Mouse (Mus musculus): ENCODE measurements around the gene Pla2g7. TPM values are rescaled to one million over a fixed set of nuclear protein-coding genes. Genes with fewer than 3 reads are reported as not detected.

Gene Pla2g7
- polyA plus RNA-seq, 1 experiment = not detected

DNA sequence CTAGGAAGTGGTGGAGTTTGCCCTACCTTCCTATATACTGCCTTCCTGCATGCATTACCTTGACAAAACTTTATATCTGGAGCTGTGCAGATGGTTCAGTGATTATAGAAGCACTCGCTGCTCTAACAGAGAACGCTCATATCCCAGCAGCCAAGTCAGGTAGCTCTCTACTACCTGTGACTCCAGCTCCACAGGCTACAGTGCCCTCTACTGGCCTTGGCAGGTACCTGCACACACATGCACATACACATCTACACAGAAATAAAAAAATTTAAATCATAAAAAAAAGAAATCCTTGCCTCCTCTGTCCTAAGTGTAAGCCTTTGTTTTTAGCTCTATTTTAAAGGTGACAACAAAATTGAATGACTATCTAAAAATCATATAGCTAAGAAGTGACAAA is 29.8 kb downstream of the Pla2g7 start:
- H3K9me3 ChIP-seq (ENCODE audit: control insufficient read depth, low read length) = peaks cover 6% of the 10 kb centered on the region
- H3K4me3 ChIP-seq (replicated peaks) = no peak overlapping the region
- no peaks in the 10 kb centered on the region for H3K27me3 ChIP-seq (ENCODE audit: control insufficient read depth)
- no peaks in the 10 kb centered on the region for H3K36me3 ChIP-seq (ENCODE audit: control insufficient read depth)
- TF ChIP-seq GATA1 (IDR thresholded peaks at IDR 0.05; ENCODE audit: low read length) (no peak), TAL1 (IDR thresholded peaks at IDR 0.05; ENCODE audit: low read length) (no peak)
- no peaks in the 10 kb centered on the region for H3K4me1 ChIP-seq (ENCODE audit: control insufficient read depth)

DNA sequence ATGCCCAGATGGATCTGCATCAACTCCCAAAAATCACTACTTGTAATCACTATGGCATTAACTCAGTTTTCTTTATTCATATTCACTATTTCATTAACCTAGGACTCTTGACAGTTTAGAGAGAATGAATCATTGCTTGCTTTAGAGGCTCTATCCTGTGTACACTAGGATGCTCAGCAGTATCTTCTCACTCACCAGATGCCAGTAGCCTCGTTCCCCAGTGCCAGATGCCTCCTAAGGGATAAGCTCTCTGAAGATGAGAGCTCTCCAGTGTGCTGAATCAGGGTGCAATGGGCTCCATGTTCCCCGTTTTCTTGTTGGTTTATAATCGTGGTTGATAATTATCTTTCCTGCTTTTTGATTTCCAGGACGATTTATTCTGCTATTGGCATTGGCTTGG is 30.8 kb downstream of the Pla2g7 start:
- H3K36me3 ChIP-seq (ENCODE audit: control insufficient read depth) = no peaks in the 10 kb centered on the region
- peaks cover 6% of the 10 kb centered on the region for H3K9me3 ChIP-seq (ENCODE audit: control insufficient read depth, low read length)
- H3K4me3 ChIP-seq (replicated peaks) = no peak overlapping the region
- H3K27me3 ChIP-seq (ENCODE audit: control insufficient read depth) = no peaks in the 10 kb centered on the region
- no peak for TF ChIP-seq TAL1 (IDR thresholded peaks at IDR 0.05; ENCODE audit: low read length)
- no peak for TF ChIP-seq GATA1 (IDR thresholded peaks at IDR 0.05; ENCODE audit: low read length)
- H3K4me1 ChIP-seq (ENCODE audit: control insufficient read depth) = no peaks in the 10 kb centered on the region

DNA sequence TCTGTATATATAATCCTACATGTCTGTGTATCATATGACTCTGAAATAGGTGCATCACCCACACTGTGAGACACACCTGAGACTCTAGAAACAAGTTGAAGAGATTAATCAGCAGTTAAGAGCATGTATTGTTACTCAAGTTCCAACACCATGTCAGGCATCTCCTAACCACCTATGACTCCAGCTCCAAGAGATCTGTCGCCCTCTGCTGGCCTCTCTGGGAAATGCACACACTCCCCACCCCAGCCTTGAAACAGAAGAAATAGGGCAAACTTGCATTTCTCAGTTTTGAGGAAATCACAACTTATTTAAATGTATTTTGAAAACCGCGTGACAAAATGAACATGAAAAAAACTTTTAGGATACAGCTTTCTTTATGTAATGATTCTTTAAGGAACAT is 38.8 kb downstream of the Pla2g7 start:
- Histone ChIP-seq H3K4me1 (ENCODE audit: control insufficient read depth) (no peaks in the 10 kb centered on the region), H3K27me3 (ENCODE audit: control insufficient read depth) (no peaks in the 10 kb centered on the region), H3K4me3 (replicated peaks) (no peak overlapping the region), H3K36me3 (ENCODE audit: control insufficient read depth) (no peaks in the 10 kb centered on the region), H3K9me3 (ENCODE audit: control insufficient read depth, low read length) (no peaks in the 10 kb centered on the region)
- TF ChIP-seq TAL1 (IDR thresholded peaks at IDR 0.05; ENCODE audit: low read length) = no peak
- TF ChIP-seq GATA1 (IDR thresholded peaks at IDR 0.05; ENCODE audit: low read length) = no peak

DNA sequence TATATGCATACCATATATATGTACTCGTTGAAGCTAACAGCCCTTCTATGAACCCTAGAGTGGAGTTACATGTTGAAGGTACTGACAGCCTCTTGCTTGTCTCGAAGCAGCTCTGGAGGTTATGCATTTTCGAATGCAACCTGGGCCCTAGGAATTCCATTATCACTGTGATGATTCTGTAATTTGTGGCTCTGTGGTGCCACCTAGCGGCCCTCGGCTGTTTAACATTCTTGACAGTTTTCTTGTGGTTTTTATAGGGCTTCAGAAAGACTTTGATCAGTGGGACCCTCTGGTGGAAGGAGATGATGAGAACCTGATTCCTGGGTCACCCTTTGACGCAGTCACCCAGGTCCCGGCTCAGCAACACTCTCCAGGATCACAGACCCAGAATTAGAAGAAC is 43.7 kb downstream of the Pla2g7 start:
- H3K9me3 ChIP-seq (ENCODE audit: control insufficient read depth, low read length) = no peaks in the 10 kb centered on the region
- no peaks in the 10 kb centered on the region for H3K4me1 ChIP-seq (ENCODE audit: control insufficient read depth)
- no peak overlapping the region for H3K4me3 ChIP-seq (replicated peaks)
- H3K36me3 ChIP-seq (ENCODE audit: control insufficient read depth) = no peaks in the 10 kb centered on the region
- no peak for TF ChIP-seq TAL1 (IDR thresholded peaks at IDR 0.05; ENCODE audit: low read length)
- no peak for TF ChIP-seq GATA1 (IDR thresholded peaks at IDR 0.05; ENCODE audit: low read length)
- H3K27me3 ChIP-seq (ENCODE audit: control insufficient read depth) = no peaks in the 10 kb centered on the region

DNA sequence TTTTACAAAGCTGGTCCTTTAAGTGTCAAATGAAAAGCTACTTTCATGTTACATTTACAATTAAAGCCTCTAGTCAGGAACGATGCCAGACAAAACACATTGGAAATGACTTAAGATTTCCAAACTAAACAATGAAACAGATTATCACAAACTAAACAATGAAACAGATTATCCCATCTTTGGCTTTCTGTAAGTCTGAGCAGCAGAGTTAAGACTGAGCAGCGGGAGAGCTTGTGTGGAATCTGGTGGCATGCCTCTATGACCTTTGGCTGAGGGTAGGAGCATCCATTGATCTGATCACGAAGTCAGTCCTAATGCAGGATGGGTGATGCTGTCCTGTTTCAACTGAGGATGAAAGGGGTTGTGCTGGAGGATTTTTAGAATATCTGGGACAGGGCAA is 44.3 kb downstream of the Pla2g7 start:
- no peak overlapping the region for H3K4me3 ChIP-seq (replicated peaks)
- no peak for TF ChIP-seq TAL1 (IDR thresholded peaks at IDR 0.05; ENCODE audit: low read length)
- no peak for TF ChIP-seq GATA1 (IDR thresholded peaks at IDR 0.05; ENCODE audit: low read length)
- H3K4me1 ChIP-seq (ENCODE audit: control insufficient read depth) = no peaks in the 10 kb centered on the region
- no peaks in the 10 kb centered on the region for H3K9me3 ChIP-seq (ENCODE audit: control insufficient read depth, low read length)
- no peaks in the 10 kb centered on the region for H3K36me3 ChIP-seq (ENCODE audit: control insufficient read depth)
- no peaks in the 10 kb centered on the region for H3K27me3 ChIP-seq (ENCODE audit: control insufficient read depth)

DNA sequence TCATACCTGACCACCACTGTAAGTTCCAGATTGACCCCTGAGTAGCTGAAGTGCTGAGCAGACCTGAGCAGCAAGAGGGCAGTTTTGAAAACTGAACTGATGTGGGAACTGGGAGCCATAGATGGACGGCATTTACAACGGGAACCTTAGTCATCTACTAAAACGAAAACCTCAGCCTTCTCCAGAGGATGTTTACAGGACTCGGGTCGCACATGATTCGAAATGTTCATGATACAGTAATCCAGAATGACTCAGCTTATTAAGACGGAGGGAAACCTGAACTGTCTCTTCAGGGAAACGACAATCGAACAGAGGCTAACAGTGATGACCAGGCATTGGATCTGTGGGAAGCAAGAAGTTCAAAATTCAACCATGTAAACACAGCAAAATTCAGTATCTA is 51.3 kb downstream of the Pla2g7 start:
- Histone ChIP-seq H3K9me3 (ENCODE audit: control insufficient read depth, low read length) (no peaks in the 10 kb centered on the region; the same call in 1 of the 2 replicates), H3K36me3 (ENCODE audit: control insufficient read depth) (no peaks in the 10 kb centered on the region), H3K27me3 (ENCODE audit: control insufficient read depth) (no peaks in the 10 kb centered on the region), H3K4me1 (ENCODE audit: control insufficient read depth) (no peaks in the 10 kb centered on the region), H3K4me3 (replicated peaks) (no peak overlapping the region)
- TF ChIP-seq GATA1 (IDR thresholded peaks at IDR 0.05; ENCODE audit: low read length) = no peak
- no peak for TF ChIP-seq TAL1 (IDR thresholded peaks at IDR 0.05; ENCODE audit: low read length)

DNA sequence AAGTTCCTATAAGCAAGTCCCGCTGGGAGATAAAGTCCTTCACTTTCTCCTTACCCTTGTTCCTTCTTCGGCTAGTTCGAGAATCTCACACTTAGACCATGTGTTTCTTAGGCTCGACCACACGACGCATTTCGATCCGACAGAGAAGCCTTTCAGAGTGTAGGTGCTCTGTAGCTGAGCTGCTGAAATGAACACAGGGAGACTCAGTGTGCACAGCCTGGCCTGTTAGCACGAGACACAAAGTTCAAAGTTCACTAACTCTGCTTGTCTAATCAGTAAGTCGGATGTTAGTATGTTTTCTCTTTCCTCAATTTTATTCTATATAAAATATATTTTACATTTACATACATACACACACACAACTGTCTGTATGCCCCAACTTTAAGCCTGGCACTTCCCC is 54.2 kb downstream of the Pla2g7 start:
- Histone ChIP-seq H3K36me3 (ENCODE audit: control insufficient read depth) (no peaks in the 10 kb centered on the region), H3K4me3 (replicated peaks) (no peak overlapping the region), H3K27me3 (ENCODE audit: control insufficient read depth) (no peaks in the 10 kb centered on the region), H3K4me1 (ENCODE audit: control insufficient read depth) (no peaks in the 10 kb centered on the region), H3K9me3 (ENCODE audit: control insufficient read depth, low read length) (peaks cover 10% of the 10 kb centered on the region; the same call in 1 of the 2 replicates)
- TF ChIP-seq GATA1 (IDR thresholded peaks at IDR 0.05; ENCODE audit: low read length) = no peak
- TF ChIP-seq TAL1 (IDR thresholded peaks at IDR 0.05; ENCODE audit: low read length) = no peak

DNA sequence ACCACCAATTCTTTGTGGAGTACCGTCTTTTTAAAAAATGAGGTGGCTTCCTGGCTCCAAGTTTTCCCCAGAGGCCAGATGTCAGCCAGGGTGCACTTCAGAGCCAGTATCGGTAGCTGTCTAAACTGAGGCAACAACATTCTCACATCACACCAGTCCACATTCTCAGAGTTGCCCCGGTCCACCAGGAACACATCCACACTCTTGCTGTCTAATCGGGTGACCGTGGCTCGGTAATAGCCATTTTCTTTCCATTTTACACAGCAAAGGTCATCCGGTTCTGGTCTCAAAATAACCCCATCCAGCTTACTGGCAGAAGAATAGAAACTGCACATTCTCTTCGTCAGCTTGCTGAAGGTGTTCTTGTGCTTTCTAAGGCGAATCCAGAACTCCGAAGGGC is 60.3 kb downstream of the Pla2g7 start:
- Histone ChIP-seq H3K27me3 (ENCODE audit: control insufficient read depth) (peaks cover 34% of the 10 kb centered on the region), H3K36me3 (ENCODE audit: control insufficient read depth) (no peaks in the 10 kb centered on the region), H3K4me3 (replicated peaks) (no peak overlapping the region), H3K4me1 (ENCODE audit: control insufficient read depth) (no peaks in the 10 kb centered on the region), H3K9me3 (ENCODE audit: control insufficient read depth, low read length) (peaks cover 16% of the 10 kb centered on the region)
- TF ChIP-seq TAL1 (IDR thresholded peaks at IDR 0.05; ENCODE audit: low read length) = no peak
- no peak for TF ChIP-seq GATA1 (IDR thresholded peaks at IDR 0.05; ENCODE audit: low read length)

DNA sequence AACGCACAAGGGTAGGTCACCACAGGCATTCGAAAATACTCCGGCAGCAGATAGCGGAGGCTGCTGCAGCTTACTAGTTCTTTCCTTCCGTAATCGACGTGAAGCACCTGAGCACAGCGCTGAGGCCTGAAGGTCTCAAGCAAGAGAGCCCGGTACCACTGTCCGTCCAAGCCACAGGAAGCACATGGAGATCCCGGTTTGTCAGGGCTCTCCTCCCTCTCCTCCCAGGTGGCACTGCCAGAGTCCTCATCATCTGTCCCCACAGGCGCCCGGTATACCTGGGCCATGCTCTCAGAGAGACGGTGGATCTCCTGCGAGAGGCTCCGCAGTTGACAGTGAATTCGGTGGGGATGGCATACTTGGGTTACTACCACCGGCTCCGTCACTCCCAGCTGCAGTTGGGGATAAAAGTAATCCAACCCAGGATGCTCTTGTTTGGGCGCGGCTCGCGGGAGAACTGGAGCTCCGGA is 61.2 kb downstream of the Pla2g7 start:
- Histone ChIP-seq H3K9me3 (ENCODE audit: control insufficient read depth, low read length) (peaks cover 16% of the 10 kb centered on the region), H3K36me3 (ENCODE audit: control insufficient read depth) (no peaks in the 10 kb centered on the region), H3K27me3 (ENCODE audit: control insufficient read depth) (peaks cover 34% of the 10 kb centered on the region), H3K4me1 (ENCODE audit: control insufficient read depth) (no peaks in the 10 kb centered on the region), H3K4me3 (replicated peaks) (no peak overlapping the region)
- no peak for TF ChIP-seq GATA1 (IDR thresholded peaks at IDR 0.05; ENCODE audit: low read length)
- TF ChIP-seq TAL1 (IDR thresholded peaks at IDR 0.05; ENCODE audit: low read length) = no peak

Data from erythroblast, embryonic 14.5 days (primary cell).